Mouse (Mus musculus) MEL (cell line): ENCODE measurements around the gene Myo10.

Source experiments
- CTCF ChIP-seq, 3 experiments: IDR thresholded peaks in 2 of 3; conservative IDR thresholded peaks in 1 of 3; 2 replicates each; pipeline ENCODE4 v1.5.1; 2011 to 2012; ENCODE audit warnings: low read length in 3 of 3, low read depth in 2 of 3, mild to moderate bottlenecking in 2 of 3, improper control_type of control experiment in 1 of 3, inconsistent platforms in 1 of 3, mixed read lengths in 1 of 3, moderate library complexity in 1 of 3; ENCODE audit not compliant: control insufficient read depth in 1 of 3, insufficient read depth in 1 of 3, poor library complexity in 1 of 3, severe bottlenecking in 1 of 3
- EP300 ChIP-seq, 2 experiments: IDR thresholded peaks; 2 replicates each; pipeline ENCODE4 v1.6.1; 2011; ENCODE audit warnings: improper control_type of control experiment in 2 of 2, low read length in 2 of 2, low read depth in 1 of 2, mild to moderate bottlenecking in 1 of 2
- GATA1 ChIP-seq: IDR thresholded peaks from 2 replicates; pipeline ENCODE4 v1.6.1; 2011; ENCODE audit warnings: low read depth, low read length, improper control_type of control experiment
- POLR2A ChIP-seq, 2 experiments: IDR thresholded peaks; 2 replicates each; pipeline ENCODE4 v1.6.1; 2011 to 2012; ENCODE audit warnings: low read length in 2 of 2, mild to moderate bottlenecking in 2 of 2, control low read depth in 1 of 2, improper control_type of control experiment in 1 of 2, low read depth in 1 of 2, moderate library complexity in 1 of 2; ENCODE audit not compliant: control insufficient read depth in 1 of 2, insufficient read depth in 1 of 2, poor library complexity in 1 of 2

GRCm38 (mm10) chr15:25763106-25763505, 140.8 kb downstream of the Myo10 start:
- no peak for TF ChIP-seq POLR2A (IDR thresholded peaks at IDR 0.05; ENCODE audit: control insufficient read depth in 1 of 2, insufficient read depth in 1 of 2, low read depth in 1 of 2, low read length in 2 of 2, poor library complexity in 1 of 2)
- no peak for TF ChIP-seq GATA1
- no peak for TF ChIP-seq EP300 (IDR thresholded peaks at IDR 0.05; ENCODE audit: low read depth in 1 of 2, low read length in 2 of 2)
- no peak for TF ChIP-seq CTCF (IDR thresholded peaks at IDR 0.05 in 2 of 3, conservative IDR thresholded peaks at IDR 0.05 in 1 of 3; ENCODE audit: control insufficient read depth in 1 of 3, insufficient read depth in 1 of 3, low read depth in 2 of 3, low read length in 3 of 3, poor library complexity in 1 of 3, severe bottlenecking in 1 of 3)
